Mouse (Mus musculus): ENCODE results near the gene Gatm. TPM values are rescaled to one million over a fixed set of nuclear protein-coding genes. Genes with fewer than 3 reads are reported as not detected.

The Gatm gene
- polyA plus RNA-seq, 1 experiment from 2014 or later, result 19.0 TPM

DNA sequence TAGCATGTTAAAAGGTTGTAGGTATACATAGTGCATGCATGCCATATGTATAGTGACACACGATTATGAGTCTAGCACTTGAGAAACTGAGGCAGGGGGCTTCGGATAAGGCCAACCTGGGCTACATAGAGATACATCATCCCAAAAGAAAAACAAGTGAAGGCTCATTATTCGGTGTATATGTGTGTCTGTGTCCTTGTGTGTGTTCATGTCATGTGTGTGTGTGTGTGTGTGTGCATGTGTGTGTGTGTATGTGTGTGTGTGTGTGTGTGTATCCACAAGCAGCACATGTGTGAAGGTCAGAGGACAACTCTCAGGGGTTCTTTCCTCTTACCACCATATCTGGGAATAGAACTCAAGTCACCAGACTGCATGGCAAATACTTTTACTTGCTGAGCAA, 28.8 kb downstream of the Gatm start:
- H3K4me3 ChIP-seq (ENCODE audit: control insufficient read depth in 1 of 2, insufficient read depth in 1 of 2, low read depth in 1 of 2, low read length in 2 of 2), result no peak overlapping the region
- 83% methylated on average over 3 of the region's 3 CpGs for WGBS
- no peaks in the 10 kb centered on the region for H3K27me3 ChIP-seq (ENCODE audit: control insufficient read depth, insufficient read depth, low read length)
- ATAC-seq (ENCODE audit: insufficient number of reproducible peaks, insufficient read depth, low FRiP score, low read depth), result no peak
- peak overlapping the region; percentile 83 to 88 for H3K27ac ChIP-seq (replicated peaks in 1 of 2; ENCODE audit: control insufficient read depth in 1 of 2, insufficient read depth in 1 of 2, low read depth in 2 of 2, low read length in 2 of 2)
- H3K9ac ChIP-seq (ENCODE audit: low read length), result no peak overlapping the region
- H3K36me3 ChIP-seq (ENCODE audit: control insufficient read depth, insufficient read depth, low read length), result no peaks in the 10 kb centered on the region
- peaks cover 4 to 10% of the 10 kb centered on the region in 2 experiments; a peak in 3 of 4 replicates for H3K4me1 ChIP-seq (ENCODE audit: control insufficient read depth in 2 of 2, insufficient read depth in 2 of 2, low read length in 2 of 2)
- H3K9me3 ChIP-seq (ENCODE audit: control insufficient read depth, low read length), result no peaks in the 10 kb centered on the region
- no peak overlapping the region for H3K4me2 ChIP-seq (ENCODE audit: low read length)

DNA sequence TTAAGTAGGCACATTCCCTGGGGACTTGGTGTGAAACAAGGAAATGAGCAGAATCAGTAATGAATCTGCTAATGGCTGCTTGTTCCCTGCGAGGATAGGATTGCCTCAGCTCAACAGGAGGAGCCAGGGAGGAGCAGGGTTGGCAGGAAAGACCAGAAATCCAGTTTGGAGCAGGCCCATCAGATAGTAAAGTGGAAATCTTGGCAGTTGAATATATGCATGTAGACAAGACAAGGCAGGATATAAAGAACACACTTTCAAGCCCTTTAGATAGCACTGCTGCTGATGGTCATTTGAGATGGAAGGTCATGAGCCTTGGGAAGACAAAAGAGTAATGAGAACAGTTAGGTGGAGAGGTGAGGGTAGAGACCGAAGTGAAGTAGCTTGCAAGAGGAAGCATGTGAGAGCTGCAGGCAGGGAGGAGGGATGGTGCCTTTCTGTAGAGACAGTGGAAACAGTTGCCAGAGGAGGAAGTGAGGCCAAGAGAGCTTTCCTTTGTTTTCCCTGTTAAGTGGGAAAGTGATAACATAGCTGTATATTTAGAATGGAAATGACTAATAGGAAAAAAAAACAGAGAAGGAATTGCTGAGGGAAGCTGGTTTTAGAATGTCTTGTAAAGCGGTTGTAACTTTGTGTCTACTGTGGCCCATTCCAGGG, 29.6 kb downstream of the Gatm start:
- H3K27ac ChIP-seq (replicated peaks in 1 of 2; ENCODE audit: control insufficient read depth in 1 of 2, insufficient read depth in 1 of 2, low read depth in 2 of 2, low read length in 2 of 2), result peak overlapping the region; percentile 83 to 89
- H3K9me3 ChIP-seq (ENCODE audit: control insufficient read depth, low read length), result no peaks in the 10 kb centered on the region
- no peaks in the 10 kb centered on the region for H3K36me3 ChIP-seq (ENCODE audit: control insufficient read depth, insufficient read depth, low read length)
- no peak overlapping the region for H3K4me3 ChIP-seq (ENCODE audit: control insufficient read depth in 1 of 2, insufficient read depth in 1 of 2, low read depth in 1 of 2, low read length in 2 of 2)
- H3K4me2 ChIP-seq (ENCODE audit: low read length), result peak overlapping the region; percentile 16; the same call in 1 of the 2 replicates
- H3K27me3 ChIP-seq (ENCODE audit: control insufficient read depth, insufficient read depth, low read length), result no peaks in the 10 kb centered on the region
- WGBS, result 44% methylated on average over 3 of the region's 3 CpGs
- peaks cover 7 to 14% of the 10 kb centered on the region in 2 experiments; a peak in 3 of 4 replicates for H3K4me1 ChIP-seq (ENCODE audit: control insufficient read depth in 2 of 2, insufficient read depth in 2 of 2, low read length in 2 of 2)
- peak; percentile 79 for ATAC-seq (ENCODE audit: insufficient number of reproducible peaks, insufficient read depth, low FRiP score, low read depth)
- no peak overlapping the region; the same call in 1 of the 2 replicates for H3K9ac ChIP-seq (ENCODE audit: low read length)

- no peak overlapping the region for H3K4me2 ChIP-seq (ENCODE audit: low read length)
- H3K4me3 ChIP-seq (ENCODE audit: control insufficient read depth in 1 of 2, insufficient read depth in 1 of 2, low read depth in 1 of 2, low read length in 2 of 2), result no peak overlapping the region
- H3K4me1 ChIP-seq (ENCODE audit: control insufficient read depth in 2 of 2, insufficient read depth in 2 of 2, low read length in 2 of 2), result peaks cover 14 to 24% of the 10 kb centered on the region in 2 experiments; a peak in 3 of 4 replicates
- no peak for ATAC-seq (ENCODE audit: insufficient number of reproducible peaks, insufficient read depth, low FRiP score, low read depth)
- no peaks in the 10 kb centered on the region for H3K27me3 ChIP-seq (ENCODE audit: control insufficient read depth, insufficient read depth, low read length)
- peak overlapping the region; percentile 83 to 89 for H3K27ac ChIP-seq (replicated peaks in 1 of 2; ENCODE audit: control insufficient read depth in 1 of 2, insufficient read depth in 1 of 2, low read depth in 2 of 2, low read length in 2 of 2)
- no peak overlapping the region for H3K9ac ChIP-seq (ENCODE audit: low read length)
- no peaks in the 10 kb centered on the region for H3K9me3 ChIP-seq (ENCODE audit: control insufficient read depth, low read length)
- no peaks in the 10 kb centered on the region for H3K36me3 ChIP-seq (ENCODE audit: control insufficient read depth, insufficient read depth, low read length)
- 54% methylated on average over 10 of the region's 10 CpGs for WGBS
Observed at GRCm38 (mm10) chr2:122580426-122580825, 30.7 kb downstream of the Gatm start.

- H3K4me2 ChIP-seq (ENCODE audit: low read length), result no peak overlapping the region
- 63% methylated on average over 1 of the region's 1 CpGs for WGBS
- no peaks in the 10 kb centered on the region for H3K9me3 ChIP-seq (ENCODE audit: control insufficient read depth, low read length)
- H3K4me3 ChIP-seq (ENCODE audit: control insufficient read depth in 1 of 2, insufficient read depth in 1 of 2, low read depth in 1 of 2, low read length in 2 of 2), result no peak overlapping the region
- ATAC-seq (ENCODE audit: insufficient number of reproducible peaks, insufficient read depth, low FRiP score, low read depth), result no peak
- H3K27me3 ChIP-seq (ENCODE audit: control insufficient read depth, insufficient read depth, low read length), result no peaks in the 10 kb centered on the region
- H3K4me1 ChIP-seq (ENCODE audit: control insufficient read depth in 2 of 2, insufficient read depth in 2 of 2, low read length in 2 of 2), result peaks cover 15 to 28% of the 10 kb centered on the region in 2 experiments; a peak in 3 of 4 replicates
- no peaks in the 10 kb centered on the region for H3K36me3 ChIP-seq (ENCODE audit: control insufficient read depth, insufficient read depth, low read length)
- no peak overlapping the region for H3K27ac ChIP-seq (replicated peaks in 1 of 2; ENCODE audit: control insufficient read depth in 1 of 2, insufficient read depth in 1 of 2, low read depth in 2 of 2, low read length in 2 of 2)
- no peak overlapping the region for H3K9ac ChIP-seq (ENCODE audit: low read length)
Observed at GRCm38 (mm10) chr2:122577316-122577715, 33.8 kb downstream of the Gatm start.

- no peaks in the 10 kb centered on the region for H3K36me3 ChIP-seq (ENCODE audit: control insufficient read depth, insufficient read depth, low read length)
- H3K9me3 ChIP-seq (ENCODE audit: control insufficient read depth, low read length), result no peaks in the 10 kb centered on the region
- no peaks in the 10 kb centered on the region for H3K27me3 ChIP-seq (ENCODE audit: control insufficient read depth, insufficient read depth, low read length)
- peak overlapping the region; percentile 40; the same call in 1 of the 2 replicates for H3K9ac ChIP-seq (ENCODE audit: low read length)
- WGBS, result 19% methylated on average over 5 of the region's 5 CpGs
- ATAC-seq (ENCODE audit: insufficient number of reproducible peaks, insufficient read depth, low FRiP score, low read depth), result 0 out of 2 replicates have a peak, but pooled peaks have one; percentile 59
- H3K4me3 ChIP-seq (ENCODE audit: control insufficient read depth in 1 of 2, insufficient read depth in 1 of 2, low read depth in 1 of 2, low read length in 2 of 2), result no peak overlapping the region
- H3K4me1 ChIP-seq (ENCODE audit: control insufficient read depth in 2 of 2, insufficient read depth in 2 of 2, low read length in 2 of 2), result peaks cover 15 to 26% of the 10 kb centered on the region in 2 experiments; a peak in 3 of 4 replicates
- H3K27ac ChIP-seq (replicated peaks in 1 of 2; ENCODE audit: control insufficient read depth in 1 of 2, insufficient read depth in 1 of 2, low read depth in 2 of 2, low read length in 2 of 2), result peak overlapping the region; percentile 17 to 47; a peak in 2 of 4 replicates
- peak overlapping the region; percentile 29 for H3K4me2 ChIP-seq (ENCODE audit: low read length)
Observed at GRCm38 (mm10) chr2:122576295-122576694, 34.8 kb downstream of the Gatm start.

DNA sequence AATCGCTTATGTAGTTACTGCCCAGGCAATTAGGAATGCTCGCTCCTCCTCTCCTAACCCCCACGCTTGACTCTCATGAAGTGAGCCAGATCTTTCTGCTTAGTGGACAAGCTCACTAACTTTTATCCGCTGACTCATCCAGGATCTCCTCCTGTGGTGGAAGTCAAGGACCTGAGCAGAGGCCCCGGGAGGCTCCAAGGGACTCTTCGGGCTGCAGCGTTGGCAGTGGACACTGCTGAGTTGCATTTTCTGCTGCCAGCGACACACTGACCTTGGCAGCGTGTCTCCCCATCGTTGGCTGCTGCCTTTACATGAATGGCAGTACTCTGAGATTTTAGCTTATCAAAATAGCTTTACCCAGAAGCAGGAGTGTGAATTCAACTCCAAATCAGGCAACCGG, 35.6 kb downstream of the Gatm start:
- Histone ChIP-seq H3K27me3 (ENCODE audit: control insufficient read depth, insufficient read depth, low read length) (no peaks in the 10 kb centered on the region), H3K4me3 (ENCODE audit: control insufficient read depth in 1 of 2, insufficient read depth in 1 of 2, low read depth in 1 of 2, low read length in 2 of 2) (no peak overlapping the region), H3K9ac (ENCODE audit: low read length) (no peak overlapping the region), H3K4me2 (ENCODE audit: low read length) (peak overlapping the region; percentile 35), H3K9me3 (ENCODE audit: control insufficient read depth, low read length) (no peaks in the 10 kb centered on the region), H3K27ac (replicated peaks in 1 of 2; ENCODE audit: control insufficient read depth in 1 of 2, insufficient read depth in 1 of 2, low read depth in 2 of 2, low read length in 2 of 2) (peak overlapping the region; percentile 39 to 47; a peak in 3 of 4 replicates), H3K4me1 (ENCODE audit: control insufficient read depth in 2 of 2, insufficient read depth in 2 of 2, low read length in 2 of 2) (peaks cover 13 to 22% of the 10 kb centered on the region in 2 experiments; a peak in 3 of 4 replicates), H3K36me3 (ENCODE audit: control insufficient read depth, insufficient read depth, low read length) (no peaks in the 10 kb centered on the region)
- ATAC-seq (ENCODE audit: insufficient number of reproducible peaks, insufficient read depth, low FRiP score, low read depth), result no peak
- 29% methylated on average over 11 of the region's 11 CpGs for WGBS

DNA sequence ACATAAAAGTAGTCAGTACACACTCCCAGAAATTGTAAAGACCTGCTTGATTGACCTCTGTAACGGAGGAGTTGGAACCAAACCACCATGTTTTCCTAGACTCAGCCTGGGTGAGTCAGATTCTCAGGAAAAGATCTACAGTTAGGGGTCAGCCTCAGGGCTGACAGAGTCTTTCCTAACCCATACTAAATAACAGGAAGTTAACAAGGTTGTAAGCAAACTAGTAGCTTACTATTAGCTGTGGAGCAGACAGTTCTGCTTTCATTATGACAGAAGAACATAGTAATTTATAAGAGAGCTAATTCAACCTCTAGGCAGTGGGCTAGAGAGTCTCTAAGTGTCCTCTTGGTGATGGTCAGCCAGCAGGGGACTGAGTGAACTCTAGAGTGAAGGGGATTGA, 38.7 kb downstream of the Gatm start:
- Histone ChIP-seq H3K4me3 (ENCODE audit: control insufficient read depth in 1 of 2, insufficient read depth in 1 of 2, low read depth in 1 of 2, low read length in 2 of 2) (no peak overlapping the region), H3K27me3 (ENCODE audit: control insufficient read depth, insufficient read depth, low read length) (no peaks in the 10 kb centered on the region), H3K27ac (replicated peaks in 1 of 2; ENCODE audit: control insufficient read depth in 1 of 2, insufficient read depth in 1 of 2, low read depth in 2 of 2, low read length in 2 of 2) (no peak overlapping the region), H3K9me3 (ENCODE audit: control insufficient read depth, low read length) (no peaks in the 10 kb centered on the region), H3K9ac (ENCODE audit: low read length) (no peak overlapping the region), H3K4me2 (ENCODE audit: low read length) (no peak overlapping the region), H3K4me1 (ENCODE audit: control insufficient read depth in 2 of 2, insufficient read depth in 2 of 2, low read length in 2 of 2) (peaks cover 11 to 18% of the 10 kb centered on the region in 2 experiments; a peak in 3 of 4 replicates), H3K36me3 (ENCODE audit: control insufficient read depth, insufficient read depth, low read length) (no peaks in the 10 kb centered on the region)
- ATAC-seq (ENCODE audit: insufficient number of reproducible peaks, insufficient read depth, low FRiP score, low read depth), result no peak
- 83% methylated on average over 1 of the region's 1 CpGs for WGBS

All from heart, embryonic 14.5 days (tissue).